Mouse (Mus musculus): Measurements from ENCODE around the gene Ctnnal1. TPM values are rescaled to one million over a fixed set of nuclear protein-coding genes. Genes with fewer than 3 reads are reported as not detected.

Gene Ctnnal1
- polyA plus RNA-seq, 1 experiment = 98.7 TPM

DNA sequence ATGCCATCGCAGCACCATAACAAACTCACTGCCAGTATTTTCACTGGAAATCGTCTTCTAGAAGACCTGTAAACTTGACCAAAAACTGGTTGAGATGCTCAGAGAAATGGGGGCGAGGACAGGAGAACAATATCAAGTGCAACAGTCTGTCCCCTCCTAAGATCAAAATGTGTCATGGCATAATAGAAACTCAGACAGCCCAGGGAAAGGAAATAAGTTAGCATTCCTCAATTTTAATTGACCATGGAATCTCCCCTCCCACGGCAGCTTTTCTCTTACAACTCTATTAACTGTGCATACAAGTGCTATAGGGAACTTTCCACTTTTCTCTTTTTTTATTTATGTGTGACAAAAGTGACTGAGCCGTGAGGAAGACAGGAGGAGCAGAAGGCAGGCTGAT is 2.8 kb upstream of the Ctnnal1 start:
- Histone ChIP-seq H3K36me3 (ENCODE audit: control insufficient read depth, insufficient read depth, low read length, poor library complexity, severe bottlenecking) (peaks cover 5% of the 10 kb centered on the region), H3K27ac (ENCODE audit: insufficient read depth, low read length) (no peak overlapping the region), H3K9ac (ENCODE audit: low read depth, poor library complexity, severe bottlenecking) (no peak overlapping the region), H3K4me3 (ENCODE audit: low read depth, low read length) (no peak overlapping the region), H3K4me1 (ENCODE audit: control insufficient read depth, insufficient read depth, low read length) (no peaks in the 10 kb centered on the region), H3K9me3 (replicated peaks; ENCODE audit: control insufficient read depth, insufficient read depth, low read length, poor library complexity, severe bottlenecking) (no peaks in the 10 kb centered on the region), H3K27me3 (ENCODE audit: control insufficient read depth, insufficient read depth, low read length, poor library complexity, severe bottlenecking) (no peaks in the 10 kb centered on the region)
- TF ChIP-seq EP300 (IDR thresholded peaks at IDR 0.05; ENCODE audit: insufficient read depth, low read depth, low read length) = no peak
- no peak for TF ChIP-seq POLR2A (IDR thresholded peaks at IDR 0.05; ENCODE audit: insufficient read depth, low read length)
- TF ChIP-seq CTCF (IDR thresholded peaks at IDR 0.05; ENCODE audit: low read depth, low read length) = no peak

DNA sequence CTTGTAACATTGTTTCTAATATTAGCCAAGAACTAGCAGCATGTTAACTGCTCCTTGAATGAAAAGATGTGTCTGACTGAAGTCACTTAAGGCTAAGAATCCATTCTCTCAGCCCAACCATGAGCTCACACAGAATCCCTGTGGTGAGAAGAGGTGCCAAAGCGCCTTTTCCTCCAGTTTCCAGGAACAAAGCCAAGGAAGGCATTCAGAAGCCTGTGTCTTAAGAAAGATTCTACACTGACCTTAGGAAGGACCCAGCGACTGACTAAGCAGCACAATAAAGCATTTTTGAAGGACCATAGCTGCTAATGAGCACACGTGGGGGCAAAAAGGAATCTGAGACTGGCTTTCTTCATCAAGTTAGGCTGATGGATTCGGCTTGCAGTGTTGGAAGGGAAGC is 983 bp upstream of the Ctnnal1 start:
- Histone ChIP-seq H3K9me3 (replicated peaks; ENCODE audit: control insufficient read depth, insufficient read depth, low read length, poor library complexity, severe bottlenecking) (no peaks in the 10 kb centered on the region), H3K4me3 (ENCODE audit: low read depth, low read length) (no peak overlapping the region), H3K9ac (ENCODE audit: low read depth, poor library complexity, severe bottlenecking) (no peak overlapping the region), H3K4me1 (ENCODE audit: control insufficient read depth, insufficient read depth, low read length) (peaks cover 3% of the 10 kb centered on the region), H3K27ac (ENCODE audit: insufficient read depth, low read length) (0 out of 2 replicates have a peak overlapping the region, but pooled peaks have one; percentile 17), H3K36me3 (ENCODE audit: control insufficient read depth, insufficient read depth, low read length, poor library complexity, severe bottlenecking) (peaks cover 4% of the 10 kb centered on the region), H3K27me3 (ENCODE audit: control insufficient read depth, insufficient read depth, low read length, poor library complexity, severe bottlenecking) (no peaks in the 10 kb centered on the region)
- no peak for TF ChIP-seq CTCF (IDR thresholded peaks at IDR 0.05; ENCODE audit: low read depth, low read length)
- TF ChIP-seq EP300 (IDR thresholded peaks at IDR 0.05; ENCODE audit: insufficient read depth, low read depth, low read length) = no peak
- TF ChIP-seq POLR2A (IDR thresholded peaks at IDR 0.05; ENCODE audit: insufficient read depth, low read length) = no peak

DNA sequence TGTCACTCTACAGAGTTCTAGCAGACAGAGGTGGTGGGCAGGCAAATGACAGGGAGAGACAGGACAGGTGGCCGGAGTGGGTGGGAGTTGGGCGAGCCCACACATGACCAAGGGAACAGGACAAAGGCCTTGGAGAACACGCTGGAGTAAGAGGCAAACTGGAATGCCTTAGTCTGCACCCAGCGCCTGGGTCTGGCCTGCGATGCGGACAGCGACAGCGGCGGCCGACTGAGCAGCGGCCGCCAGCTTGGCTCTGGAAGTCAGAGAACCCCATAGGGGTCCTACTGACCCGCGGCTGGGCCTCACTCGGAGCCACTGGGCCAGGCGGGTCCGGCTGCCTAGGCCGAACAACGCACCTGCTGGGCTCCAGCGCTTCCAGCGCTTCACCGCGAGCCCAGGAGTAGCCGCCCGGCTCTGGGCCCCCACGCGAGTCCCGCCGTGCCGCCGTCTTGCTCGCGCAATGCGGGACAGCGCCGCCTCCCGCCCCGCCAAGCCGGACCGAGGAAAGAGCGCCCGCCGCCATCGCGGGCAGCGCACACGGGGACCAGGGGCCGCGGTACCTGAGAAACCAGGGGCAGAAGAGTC is 479 bp downstream of the Ctnnal1 start:
- Histone ChIP-seq H3K9ac (ENCODE audit: low read depth, poor library complexity, severe bottlenecking) (peak overlapping the region; percentile 79), H3K27me3 (ENCODE audit: control insufficient read depth, insufficient read depth, low read length, poor library complexity, severe bottlenecking) (no peaks in the 10 kb centered on the region), H3K36me3 (ENCODE audit: control insufficient read depth, insufficient read depth, low read length, poor library complexity, severe bottlenecking) (peaks cover 3% of the 10 kb centered on the region; the same call in 1 of the 2 replicates), H3K4me3 (ENCODE audit: low read depth, low read length) (peak overlapping the region; percentile 98), H3K4me1 (ENCODE audit: control insufficient read depth, insufficient read depth, low read length) (peaks cover 5% of the 10 kb centered on the region), H3K9me3 (replicated peaks; ENCODE audit: control insufficient read depth, insufficient read depth, low read length, poor library complexity, severe bottlenecking) (no peaks in the 10 kb centered on the region), H3K27ac (ENCODE audit: insufficient read depth, low read length) (no peak overlapping the region; the same call in 1 of the 2 replicates)
- TF ChIP-seq CTCF (IDR thresholded peaks at IDR 0.05; ENCODE audit: low read depth, low read length) (no peak), POLR2A (IDR thresholded peaks at IDR 0.05; ENCODE audit: insufficient read depth, low read length) (no peak), EP300 (IDR thresholded peaks at IDR 0.05; ENCODE audit: insufficient read depth, low read depth, low read length) (no peak)

DNA sequence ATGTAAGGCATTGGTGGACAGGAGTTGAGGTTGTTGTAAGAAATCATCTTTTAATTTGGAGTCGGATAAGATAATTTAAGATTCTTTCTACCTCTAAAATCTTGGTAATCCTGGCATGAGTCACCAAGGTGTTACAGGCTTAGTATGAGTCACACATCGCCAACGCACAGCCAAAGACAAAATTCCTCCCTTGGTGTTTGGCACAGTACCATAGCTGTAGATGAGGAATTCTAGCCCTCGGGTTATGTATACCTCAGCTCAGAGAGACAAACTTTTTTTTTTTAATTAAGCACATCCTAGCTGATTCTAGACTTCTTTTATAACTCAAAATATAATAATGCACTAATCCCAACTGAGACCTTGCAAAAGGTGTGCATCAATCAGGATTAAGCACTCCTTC is 972 bp downstream of the Ctnnal1 start:
- Histone ChIP-seq H3K9me3 (replicated peaks; ENCODE audit: control insufficient read depth, insufficient read depth, low read length, poor library complexity, severe bottlenecking) (no peaks in the 10 kb centered on the region), H3K4me3 (ENCODE audit: low read depth, low read length) (peak overlapping the region; percentile 98), H3K36me3 (ENCODE audit: control insufficient read depth, insufficient read depth, low read length, poor library complexity, severe bottlenecking) (no peaks in the 10 kb centered on the region; the same call in 1 of the 2 replicates), H3K4me1 (ENCODE audit: control insufficient read depth, insufficient read depth, low read length) (peaks cover 5% of the 10 kb centered on the region), H3K27me3 (ENCODE audit: control insufficient read depth, insufficient read depth, low read length, poor library complexity, severe bottlenecking) (no peaks in the 10 kb centered on the region), H3K27ac (ENCODE audit: insufficient read depth, low read length) (no peak overlapping the region), H3K9ac (ENCODE audit: low read depth, poor library complexity, severe bottlenecking) (peak overlapping the region; percentile 79)
- TF ChIP-seq CTCF (IDR thresholded peaks at IDR 0.05; ENCODE audit: low read depth, low read length) (no peak), EP300 (IDR thresholded peaks at IDR 0.05; ENCODE audit: insufficient read depth, low read depth, low read length) (no peak), POLR2A (IDR thresholded peaks at IDR 0.05; ENCODE audit: insufficient read depth, low read length) (no peak)

DNA sequence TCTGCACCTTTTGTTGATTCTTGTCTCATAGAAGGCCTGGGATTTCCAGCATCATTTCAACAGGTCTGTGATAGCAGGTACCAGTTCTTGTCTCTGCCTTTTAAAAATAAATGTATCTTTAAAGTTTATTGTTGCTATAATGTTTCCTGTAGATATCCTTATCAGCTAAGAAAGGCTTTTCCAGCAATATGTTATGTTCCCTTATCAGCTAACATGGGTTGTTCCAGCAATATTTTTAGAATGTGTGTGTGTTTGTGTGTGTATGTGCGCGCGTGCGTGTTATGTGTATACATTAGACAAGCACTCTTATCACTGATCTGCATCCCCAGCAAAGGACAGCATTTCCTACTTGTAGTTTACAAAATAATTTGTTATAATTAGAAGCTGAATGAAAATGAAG is 3.4 kb downstream of the Ctnnal1 start:
- Histone ChIP-seq H3K4me1 (ENCODE audit: control insufficient read depth, insufficient read depth, low read length) (peaks cover 5% of the 10 kb centered on the region), H3K27ac (ENCODE audit: insufficient read depth, low read length) (no peak overlapping the region), H3K36me3 (ENCODE audit: control insufficient read depth, insufficient read depth, low read length, poor library complexity, severe bottlenecking) (no peaks in the 10 kb centered on the region), H3K4me3 (ENCODE audit: low read depth, low read length) (no peak overlapping the region), H3K27me3 (ENCODE audit: control insufficient read depth, insufficient read depth, low read length, poor library complexity, severe bottlenecking) (no peaks in the 10 kb centered on the region), H3K9ac (ENCODE audit: low read depth, poor library complexity, severe bottlenecking) (no peak overlapping the region), H3K9me3 (replicated peaks; ENCODE audit: control insufficient read depth, insufficient read depth, low read length, poor library complexity, severe bottlenecking) (no peaks in the 10 kb centered on the region)
- no peak for TF ChIP-seq POLR2A (IDR thresholded peaks at IDR 0.05; ENCODE audit: insufficient read depth, low read length)
- no peak for TF ChIP-seq CTCF (IDR thresholded peaks at IDR 0.05; ENCODE audit: low read depth, low read length)
- no peak for TF ChIP-seq EP300 (IDR thresholded peaks at IDR 0.05; ENCODE audit: insufficient read depth, low read depth, low read length)

DNA sequence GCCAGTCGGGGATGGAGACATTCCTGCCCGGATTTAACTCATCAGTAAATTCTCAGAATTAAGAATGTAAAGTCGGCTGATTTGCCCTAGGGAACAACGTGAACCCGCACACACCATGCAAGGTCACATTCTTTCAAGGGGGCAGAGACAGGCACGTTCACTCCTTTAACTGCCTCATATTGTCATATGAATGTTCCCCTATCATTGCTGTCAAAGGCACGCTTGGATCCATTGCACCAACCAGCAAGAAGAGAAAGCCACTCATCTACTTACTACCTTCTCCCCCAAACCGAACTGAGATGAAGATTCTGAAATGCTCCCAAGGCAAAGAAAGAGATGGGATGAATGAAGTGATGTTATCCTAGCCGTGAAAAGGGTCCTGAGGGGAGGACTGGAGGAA is 6.3 kb downstream of the Ctnnal1 start:
- H3K9ac ChIP-seq (ENCODE audit: low read depth, poor library complexity, severe bottlenecking) = peak overlapping the region; percentile 13; the same call in 1 of the 2 replicates
- no peaks in the 10 kb centered on the region for H3K9me3 ChIP-seq (replicated peaks; ENCODE audit: control insufficient read depth, insufficient read depth, low read length, poor library complexity, severe bottlenecking)
- no peak for TF ChIP-seq POLR2A (IDR thresholded peaks at IDR 0.05; ENCODE audit: insufficient read depth, low read length)
- no peak for TF ChIP-seq CTCF (IDR thresholded peaks at IDR 0.05; ENCODE audit: low read depth, low read length)
- peak; percentile 87 for TF ChIP-seq EP300 (IDR thresholded peaks at IDR 0.05; ENCODE audit: insufficient read depth, low read depth, low read length)
- no peak overlapping the region for H3K4me3 ChIP-seq (ENCODE audit: low read depth, low read length)
- no peaks in the 10 kb centered on the region for H3K27me3 ChIP-seq (ENCODE audit: control insufficient read depth, insufficient read depth, low read length, poor library complexity, severe bottlenecking)
- peaks cover 5% of the 10 kb centered on the region for H3K4me1 ChIP-seq (ENCODE audit: control insufficient read depth, insufficient read depth, low read length)
- H3K27ac ChIP-seq (ENCODE audit: insufficient read depth, low read length) = peak overlapping the region; percentile 89
- no peaks in the 10 kb centered on the region for H3K36me3 ChIP-seq (ENCODE audit: control insufficient read depth, insufficient read depth, low read length, poor library complexity, severe bottlenecking)

Measured in ES-Bruce4 (cell line).